Mouse (Mus musculus): ENCODE data around the gene Wnt6. TPM values are rescaled to one million over a fixed set of nuclear protein-coding genes. Genes with fewer than 3 reads are reported as not detected.

Gene Wnt6
- not detected for polyA plus RNA-seq (2017; shearing (Covaris generic))

GRCm38 (mm10) chr1:74771845-74771930 is at the start of gene Wnt6:
Gene Wnt6, plus strand, starts transcription at chr1:74771892.

GRCm38 (mm10) chr1:74748643-74749271 is 22.9 kb upstream of the Wnt6 start, which contains the start of gene Prkag3:
Gene Prkag3, minus strand, starts transcription at chr1:74749221.

GRCm38 (mm10) chr1:74791249-74791648 is 19.6 kb downstream of the Wnt6 start, which contains the start of gene Wnt10a:
Gene Wnt10a, plus strand, starts transcription at chr1:74791516.

Other genes starting within 250 kb of the Wnt6 start
- 0.44 TPM for gene Plcd4, start 229.0 kb upstream of the Wnt6 start, polyA plus RNA-seq (2017; shearing (Covaris generic))
- gene Usp37, start 227.6 kb upstream of the Wnt6 start, polyA plus RNA-seq (2017; shearing (Covaris generic)): 15.9 TPM
- gene Zfp142, start 183.6 kb upstream of the Wnt6 start, polyA plus RNA-seq (2017; shearing (Covaris generic)): 10.5 TPM
- gene Bcs1l, start 183.6 kb upstream of the Wnt6 start, polyA plus RNA-seq (2017; shearing (Covaris generic)): 5.6 TPM
- gene Rnf25, start 170.5 kb upstream of the Wnt6 start, polyA plus RNA-seq (2017; shearing (Covaris generic)): 24.4 TPM
- gene Stk36, start 170.4 kb upstream of the Wnt6 start, polyA plus RNA-seq (2017; shearing (Covaris generic)): 0.24 TPM
- gene Ttll4, start 110.1 kb upstream of the Wnt6 start, polyA plus RNA-seq (2017; shearing (Covaris generic)): 45.6 TPM
- not detected for gene Cyp27a1, start 58.3 kb upstream of the Wnt6 start, polyA plus RNA-seq (2017; shearing (Covaris generic))
- gene Prkag3, start 22.7 kb upstream of the Wnt6 start, polyA plus RNA-seq (2017; shearing (Covaris generic)): not detected
- gene Wnt10a, start 19.6 kb downstream of the Wnt6 start, polyA plus RNA-seq (2017; shearing (Covaris generic)): 0.40 TPM
- not detected for gene Cdk5r2, start 83.0 kb downstream of the Wnt6 start, polyA plus RNA-seq (2017; shearing (Covaris generic))
- gene Fev, start 113.5 kb downstream of the Wnt6 start, polyA plus RNA-seq (2017; shearing (Covaris generic)): not detected
- gene Cryba2, start 121.3 kb downstream of the Wnt6 start, polyA plus RNA-seq (2017; shearing (Covaris generic)): not detected
- gene Cfap65, start 163.7 kb downstream of the Wnt6 start, polyA plus RNA-seq (2017; shearing (Covaris generic)): not detected
- gene Ihh, start 179.8 kb downstream of the Wnt6 start, polyA plus RNA-seq (2017; shearing (Covaris generic)): 0.15 TPM